Mouse (Mus musculus) spleen, adult 2 months (tissue): ENCODE measurements around the gene Lysmd4.

Source experiments
- CTCF ChIP-seq: fragments of 200-500 bp; IDR thresholded peaks from 2 replicates; pipeline ENCODE4 v1.5.1; 2011; ENCODE audit warnings: mild to moderate bottlenecking, inconsistent platforms; ENCODE audit not compliant: insufficient read depth, insufficient read length, insufficient replicate concordance; ENCODE audit errors: extremely low read depth
- POLR2A ChIP-seq: fragments of 200-500 bp; IDR thresholded peaks from 2 replicates; pipeline ENCODE4 v1.6.1; 2011; ENCODE audit warnings: low read depth, low read length, inconsistent platforms

GRCm38 (mm10) chr7:67259828-67260563 lies 37.7 kb downstream of the Lysmd4 start:
- TF ChIP-seq POLR2A, result no peak
- no peak for TF ChIP-seq CTCF
